Mouse (Mus musculus): ENCODE measurements around the gene Shisa6. TPM values are rescaled to one million over a fixed set of nuclear protein-coding genes. Genes with fewer than 3 reads are reported as not detected.

Gene Shisa6
- polyA plus RNA-seq, 1 experiment from 2014 or later: 0.40 TPM

GRCm38 (mm10) chr11:66236557-66236956 lies 289.2 kb downstream of the Shisa6 start:
- Histone ChIP-seq H3K4me2 (no peak overlapping the region), H3K27ac (ENCODE audit: low read depth, low read length) (no peak overlapping the region), H3K9me3 (replicated peaks; ENCODE audit: control insufficient read depth, low read length) (no peaks in the 10 kb centered on the region), H3K27me3 (ENCODE audit: control insufficient read depth, insufficient read depth, low read length) (no peaks in the 10 kb centered on the region), H3K4me3 (ENCODE audit: low read depth, low read length) (no peak overlapping the region), H3K36me3 (ENCODE audit: control insufficient read depth, insufficient read depth, low read length) (no peaks in the 10 kb centered on the region), H3K4me1 (ENCODE audit: control insufficient read depth, insufficient read depth, low read length) (no peaks in the 10 kb centered on the region), H3K9ac (ENCODE audit: low read depth, low read length) (no peak overlapping the region)
- 67% methylated on average over 2 of the region's 2 CpGs for WGBS (ENCODE audit: insufficient replicate concordance)
- no peak for ATAC-seq (replicated peaks; ENCODE audit: insufficient number of reproducible peaks, low FRiP score, low TSS enrichment)

GRCm38 (mm10) chr11:66232891-66233290 lies 292.9 kb downstream of the Shisa6 start:
- no peak overlapping the region for H3K4me3 ChIP-seq (ENCODE audit: low read depth, low read length)
- H3K27me3 ChIP-seq (ENCODE audit: control insufficient read depth, insufficient read depth, low read length): no peaks in the 10 kb centered on the region
- H3K4me2 ChIP-seq: no peak overlapping the region
- H3K9ac ChIP-seq (ENCODE audit: low read depth, low read length): no peak overlapping the region
- no peaks in the 10 kb centered on the region for H3K4me1 ChIP-seq (ENCODE audit: control insufficient read depth, insufficient read depth, low read length)
- ATAC-seq (replicated peaks; ENCODE audit: insufficient number of reproducible peaks, low FRiP score, low TSS enrichment): no peak
- 54% methylated on average over 1 of the region's 1 CpGs for WGBS (ENCODE audit: insufficient replicate concordance)
- H3K27ac ChIP-seq (ENCODE audit: low read depth, low read length): no peak overlapping the region
- H3K9me3 ChIP-seq (replicated peaks; ENCODE audit: control insufficient read depth, low read length): no peaks in the 10 kb centered on the region
- no peaks in the 10 kb centered on the region for H3K36me3 ChIP-seq (ENCODE audit: control insufficient read depth, insufficient read depth, low read length)

GRCm38 (mm10) chr11:66222133-66222532 lies 303.6 kb downstream of the Shisa6 start:
- 61% methylated on average over 1 of the region's 1 CpGs for WGBS (ENCODE audit: insufficient replicate concordance)
- no peak overlapping the region for H3K27ac ChIP-seq (ENCODE audit: low read depth, low read length)
- H3K36me3 ChIP-seq (ENCODE audit: control insufficient read depth, insufficient read depth, low read length): no peaks in the 10 kb centered on the region
- no peaks in the 10 kb centered on the region for H3K9me3 ChIP-seq (replicated peaks; ENCODE audit: control insufficient read depth, low read length)
- H3K4me1 ChIP-seq (ENCODE audit: control insufficient read depth, insufficient read depth, low read length): no peaks in the 10 kb centered on the region
- no peak overlapping the region for H3K4me3 ChIP-seq (ENCODE audit: low read depth, low read length)
- no peak for ATAC-seq (replicated peaks; ENCODE audit: insufficient number of reproducible peaks, low FRiP score, low TSS enrichment)
- H3K27me3 ChIP-seq (ENCODE audit: control insufficient read depth, insufficient read depth, low read length): no peaks in the 10 kb centered on the region
- no peak overlapping the region for H3K9ac ChIP-seq (ENCODE audit: low read depth, low read length)
- H3K4me2 ChIP-seq: no peak overlapping the region

GRCm38 (mm10) chr11:66218469-66218868 lies 307.3 kb downstream of the Shisa6 start:
- Histone ChIP-seq H3K4me2 (no peak overlapping the region), H3K27me3 (ENCODE audit: control insufficient read depth, insufficient read depth, low read length) (no peaks in the 10 kb centered on the region), H3K9me3 (replicated peaks; ENCODE audit: control insufficient read depth, low read length) (no peaks in the 10 kb centered on the region), H3K27ac (ENCODE audit: low read depth, low read length) (no peak overlapping the region), H3K36me3 (ENCODE audit: control insufficient read depth, insufficient read depth, low read length) (no peaks in the 10 kb centered on the region), H3K4me3 (ENCODE audit: low read depth, low read length) (no peak overlapping the region), H3K4me1 (ENCODE audit: control insufficient read depth, insufficient read depth, low read length) (no peaks in the 10 kb centered on the region), H3K9ac (ENCODE audit: low read depth, low read length) (no peak overlapping the region)
- WGBS (ENCODE audit: insufficient replicate concordance): 70% methylated on average over 3 of the region's 3 CpGs
- ATAC-seq (replicated peaks; ENCODE audit: insufficient number of reproducible peaks, low FRiP score, low TSS enrichment): no peak

GRCm38 (mm10) chr11:66188627-66189287 lies 337.0 kb downstream of the Shisa6 start:
- Histone ChIP-seq H3K36me3 (ENCODE audit: control insufficient read depth, insufficient read depth, low read length) (no peaks in the 10 kb centered on the region), H3K4me1 (ENCODE audit: control insufficient read depth, insufficient read depth, low read length) (no peaks in the 10 kb centered on the region), H3K27ac (ENCODE audit: low read depth, low read length) (no peak overlapping the region), H3K4me2 (no peak overlapping the region), H3K9me3 (replicated peaks; ENCODE audit: control insufficient read depth, low read length) (no peaks in the 10 kb centered on the region), H3K27me3 (ENCODE audit: control insufficient read depth, insufficient read depth, low read length) (no peaks in the 10 kb centered on the region), H3K9ac (ENCODE audit: low read depth, low read length) (no peak overlapping the region), H3K4me3 (ENCODE audit: low read depth, low read length) (no peak overlapping the region)
- 68% methylated on average over 3 of the region's 3 CpGs for whole genome bisulfite sequencing (ENCODE audit: insufficient replicate concordance)
- ATAC-seq (replicated peaks; ENCODE audit: insufficient number of reproducible peaks, low FRiP score, low TSS enrichment): 0 out of 2 replicates have a peak, but pooled peaks have one; percentile 57

GRCm38 (mm10) chr11:66188146-66188545 lies 337.6 kb downstream of the Shisa6 start:
- Histone ChIP-seq H3K9me3 (replicated peaks; ENCODE audit: control insufficient read depth, low read length) (no peaks in the 10 kb centered on the region), H3K27ac (ENCODE audit: low read depth, low read length) (no peak overlapping the region), H3K9ac (ENCODE audit: low read depth, low read length) (no peak overlapping the region), H3K36me3 (ENCODE audit: control insufficient read depth, insufficient read depth, low read length) (no peaks in the 10 kb centered on the region), H3K27me3 (ENCODE audit: control insufficient read depth, insufficient read depth, low read length) (no peaks in the 10 kb centered on the region), H3K4me3 (ENCODE audit: low read depth, low read length) (no peak overlapping the region), H3K4me2 (no peak overlapping the region), H3K4me1 (ENCODE audit: control insufficient read depth, insufficient read depth, low read length) (no peaks in the 10 kb centered on the region)
- 82% methylated on average over 2 of the region's 2 CpGs for WGBS (ENCODE audit: insufficient replicate concordance)
- ATAC-seq (replicated peaks; ENCODE audit: insufficient number of reproducible peaks, low FRiP score, low TSS enrichment): no peak

- H3K4me2 ChIP-seq: no peak overlapping the region
- no peaks in the 10 kb centered on the region for H3K9me3 ChIP-seq (replicated peaks; ENCODE audit: control insufficient read depth, low read length)
- H3K27ac ChIP-seq (ENCODE audit: low read depth, low read length): no peak overlapping the region
- no peak overlapping the region for H3K4me3 ChIP-seq (ENCODE audit: low read depth, low read length)
- no peaks in the 10 kb centered on the region for H3K36me3 ChIP-seq (ENCODE audit: control insufficient read depth, insufficient read depth, low read length)
- WGBS (ENCODE audit: insufficient replicate concordance): 63% methylated on average over 2 of the region's 2 CpGs
- no peaks in the 10 kb centered on the region for H3K27me3 ChIP-seq (ENCODE audit: control insufficient read depth, insufficient read depth, low read length)
- H3K4me1 ChIP-seq (ENCODE audit: control insufficient read depth, insufficient read depth, low read length): no peaks in the 10 kb centered on the region
- H3K9ac ChIP-seq (ENCODE audit: low read depth, low read length): no peak overlapping the region
- ATAC-seq (replicated peaks; ENCODE audit: insufficient number of reproducible peaks, low FRiP score, low TSS enrichment): no peak
These were observed 348.0 kb downstream of the Shisa6 start for GRCm38 (mm10) chr11:66177781-66178180.

- Histone ChIP-seq H3K27ac (ENCODE audit: low read depth, low read length) (no peak within 1 kb of the TSS), H3K4me2 (peak within 1 kb of the TSS; percentile 99), H3K36me3 (ENCODE audit: control insufficient read depth, insufficient read depth, low read length) (no peaks in the 10 kb centered on the region), H3K9me3 (replicated peaks; ENCODE audit: control insufficient read depth, low read length) (no peaks in the 10 kb centered on the region), H3K27me3 (ENCODE audit: control insufficient read depth, insufficient read depth, low read length) (peaks cover 7% of the 10 kb centered on the region), H3K4me1 (ENCODE audit: control insufficient read depth, insufficient read depth, low read length) (no peaks in the 10 kb centered on the region), H3K4me3 (ENCODE audit: low read depth, low read length) (peak within 1 kb of the TSS; percentile 60), H3K9ac (ENCODE audit: low read depth, low read length) (no peak within 1 kb of the TSS)
- WGBS (ENCODE audit: insufficient replicate concordance): under 1% methylated on average over 53 of the region's 53 CpGs
- ATAC-seq (replicated peaks; ENCODE audit: insufficient number of reproducible peaks, low FRiP score, low TSS enrichment): peak; percentile 85
These were observed 357.7 kb downstream of the Shisa6 start, which contains the start of gene Dnah9 for GRCm38 (mm10) chr11:66167801-66168651. Dnah9 (minus strand) TSS chr11:66168551.
